Mouse (Mus musculus): ENCODE measurements at regions not wholly inside any gene's neighbourhood (a gene's known extent, or its start where the extent isn't known, plus 50 kb on each side); places are given as distances from the start of the nearest gene placed in this dataset.

GRCm38 (mm10) chr19:45288722-45289121, 53.1 kb upstream of the Lbx1 start:
- no peak for ATAC-seq (replicated peaks; ENCODE audit: low FRiP score, low TSS enrichment, poor library complexity, severe bottlenecking)

- ATAC-seq (replicated peaks; ENCODE audit: low FRiP score, low TSS enrichment, poor library complexity, severe bottlenecking): 0 out of 2 replicates have a peak, but pooled peaks have one; percentile 41
These were observed 62.2 kb upstream of the Lbx1 start for GRCm38 (mm10) chr19:45297812-45298211.

GRCm38 (mm10) chr19:45299341-45299740, 63.7 kb upstream of the Lbx1 start:
- no peak for ATAC-seq (replicated peaks; ENCODE audit: low FRiP score, low TSS enrichment, poor library complexity, severe bottlenecking)

- no peak for ATAC-seq (replicated peaks; ENCODE audit: low FRiP score, low TSS enrichment, poor library complexity, severe bottlenecking)
These were observed 63.8 kb upstream of the Btrc start for GRCm38 (mm10) chr19:45299768-45300167.

GRCm38 (mm10) chr19:45300691-45301431, 62.7 kb upstream of the Btrc start:
- no peak for ATAC-seq (replicated peaks; ENCODE audit: low FRiP score, low TSS enrichment, poor library complexity, severe bottlenecking)

- no peak for ATAC-seq (replicated peaks; ENCODE audit: low FRiP score, low TSS enrichment, poor library complexity, severe bottlenecking)
These were observed 62.2 kb upstream of the Btrc start for GRCm38 (mm10) chr19:45301432-45301732.

GRCm38 (mm10) chr19:45301733-45302547, 61.6 kb upstream of the Btrc start:
- no peak for ATAC-seq (replicated peaks; ENCODE audit: low FRiP score, low TSS enrichment, poor library complexity, severe bottlenecking)

GRCm38 (mm10) chr19:45302548-45303241, 60.8 kb upstream of the Btrc start:
- no peak for ATAC-seq (replicated peaks; ENCODE audit: low FRiP score, low TSS enrichment, poor library complexity, severe bottlenecking)

GRCm38 (mm10) chr19:45304538-45304937, 59.0 kb upstream of the Btrc start:
- no peak for ATAC-seq (replicated peaks; ENCODE audit: low FRiP score, low TSS enrichment, poor library complexity, severe bottlenecking)

GRCm38 (mm10) chr19:45307299-45308275, 55.9 kb upstream of the Btrc start:
- 0 out of 2 replicates have a peak, but pooled peaks have one; percentile 60 for ATAC-seq (replicated peaks; ENCODE audit: low FRiP score, low TSS enrichment, poor library complexity, severe bottlenecking)

GRCm38 (mm10) chr19:45308676-45309275, 54.8 kb upstream of the Btrc start:
- no peak for ATAC-seq (replicated peaks; ENCODE audit: low FRiP score, low TSS enrichment, poor library complexity, severe bottlenecking)

GRCm38 (mm10) chr19:45310291-45310881, 53.1 kb upstream of the Btrc start:
- no peak for ATAC-seq (replicated peaks; ENCODE audit: low FRiP score, low TSS enrichment, poor library complexity, severe bottlenecking)

GRCm38 (mm10) chr19:45310944-45311603, 52.5 kb upstream of the Btrc start:
- ATAC-seq (replicated peaks; ENCODE audit: low FRiP score, low TSS enrichment, poor library complexity, severe bottlenecking): 0 out of 2 replicates have a peak, but pooled peaks have one; percentile 23

GRCm38 (mm10) chr19:45311831-45312537, 51.5 kb upstream of the Btrc start:
- no peak for ATAC-seq (replicated peaks; ENCODE audit: low FRiP score, low TSS enrichment, poor library complexity, severe bottlenecking)

GRCm38 (mm10) chr19:45312713-45313365, 50.7 kb upstream of the Btrc start:
- no peak for ATAC-seq (replicated peaks; ENCODE audit: low FRiP score, low TSS enrichment, poor library complexity, severe bottlenecking)
